Mouse (Mus musculus) E14TG2a.4 (cell line): ENCODE measurements at regions not wholly inside any gene's neighbourhood (a gene's known extent, or its start where the extent isn't known, plus 50 kb on each side); places are given as distances from the start of the nearest gene placed in this dataset.

Experiments used
- CTCF ChIP-seq: conservative IDR thresholded peaks from 2 replicates; pipeline ENCODE4 v1.5.1; 2014; ENCODE audit warnings: low read length
- NANOG ChIP-seq: IDR thresholded peaks from 2 replicates; pipeline ENCODE4 v1.6.1; 2014; ENCODE audit warnings: borderline replicate concordance, low read length, mixed read lengths
- POU5F1 ChIP-seq: IDR thresholded peaks from 2 replicates; pipeline ENCODE4 v1.6.1; 2014; ENCODE audit warnings: low read length, borderline replicate concordance

DNA sequence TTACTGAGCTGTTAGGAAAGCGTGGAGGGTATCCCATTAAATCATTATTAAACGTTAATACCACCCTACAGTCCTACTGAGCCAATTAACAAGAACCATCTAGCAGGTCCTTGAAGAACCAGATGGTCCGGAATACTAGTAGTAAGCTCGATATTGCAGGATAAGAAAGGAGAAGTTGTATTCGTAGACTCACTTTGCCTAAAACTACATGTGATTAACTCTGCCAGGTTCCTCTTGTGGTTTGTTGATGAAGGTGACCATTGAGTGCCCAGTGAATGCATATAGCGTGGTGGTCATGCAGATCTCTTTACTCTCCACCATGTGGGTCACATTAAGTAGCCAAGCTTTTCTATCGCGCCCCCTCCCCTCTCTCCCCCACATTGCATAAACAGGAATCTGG, 435.0 kb downstream of the Adgrl2 start:
- TF ChIP-seq CTCF: no peak
- TF ChIP-seq POU5F1: no peak
- TF ChIP-seq NANOG: no peak
